Mouse (Mus musculus): Measurements from ENCODE around the gene Selenos. TPM values are rescaled to one million over a fixed set of nuclear protein-coding genes. Genes with fewer than 3 reads are reported as not detected.

Selenos gene
- polyA plus RNA-seq, 1 experiment, result 72.5 TPM

- 90% methylated on average over 5 of the region's 5 CpGs for WGBS
- TF ChIP-seq POLR2A (IDR thresholded peaks at IDR 0.05; ENCODE audit: control insufficient read depth, extremely low read depth, insufficient read depth, low read length, poor library complexity) (no peak), CTCF (IDR thresholded peaks at IDR 0.05; ENCODE audit: borderline replicate concordance, control insufficient read depth, extremely low read depth, insufficient read depth, low read length, poor library complexity) (no peak)
- Histone ChIP-seq H3K4me3 (ENCODE audit: control insufficient read depth, insufficient read depth, low read length) (no peak overlapping the region), H3K36me3 (ENCODE audit: control insufficient read depth, insufficient read depth, low read length) (0 out of 2 replicates have a peak, but pooled peaks cover 3% of the 10 kb centered on the region), H3K4me1 (replicated peaks; ENCODE audit: control insufficient read depth, insufficient read depth, low read length) (0 out of 2 replicates have a peak, but pooled peaks cover 2% of the 10 kb centered on the region), H3K27ac (ENCODE audit: control insufficient read depth, insufficient read depth, low read length) (no peak overlapping the region), H3K27me3 (ENCODE audit: control insufficient read depth, insufficient read depth, low read length) (no peaks in the 10 kb centered on the region)
- no peak for DNase-seq
These were observed 59.4 kb downstream of the Selenos start for GRCm38 (mm10) chr7:66138878-66139277.

Other genes starting within 250 kb of the Selenos start
- 4.1 and 4.5 TPM in 2 replicates for gene Pcsk6, start 217.9 kb upstream of the Selenos start, polyA plus RNA-seq (2012; rRNA removed)
- not detected in 2 replicates for gene Gm45213, start 36.0 kb upstream of the Selenos start, polyA plus RNA-seq (2012; rRNA removed)
- 20.3 and 20.4 TPM in 2 replicates for gene Snrpa1, start 20.6 kb upstream of the Selenos start, polyA plus RNA-seq (2012; rRNA removed)
- 6.6 and 8.3 TPM in 2 replicates for gene Chsy1, start 29.9 kb downstream of the Selenos start, polyA plus RNA-seq (2012; rRNA removed)

All from thymus, adult 2 months (tissue).